Mouse (Mus musculus) brain, embryonic 18.5 days (tissue): ENCODE results near the gene Krt28.

ENCODE experiments used
- DNase-seq: peaks from one replicate; pipeline ENCODE4 v3.0.0-alpha.2; 2012; ENCODE audit warnings: low read depth, low spot score

The Krt28 gene

GRCm38 (mm10) chr11:99366791-99367190 lies 7.9 kb downstream of the Krt28 start:
- DNase-seq = no peak

- DNase-seq = no peak
Measured at GRCm38 (mm10) chr11:99364412-99364811, 10.3 kb downstream of the Krt28 start.

GRCm38 (mm10) chr11:99361423-99361822 lies 13.3 kb downstream of the Krt28 start:
- DNase-seq = no peak

- no peak for DNase-seq
Measured at GRCm38 (mm10) chr11:99351004-99351403, 23.7 kb downstream of the Krt28 start, which contains the start of gene Krt27. Gene Krt27, minus strand, starts transcription at chr11:99351104.

- DNase-seq = no peak
Measured at GRCm38 (mm10) chr11:99339299-99339847, 35.3 kb downstream of the Krt28 start.

- DNase-seq = no peak
Measured at GRCm38 (mm10) chr11:99337866-99338265, 36.8 kb downstream of the Krt28 start, which contains the start of gene Krt26. Gene Krt26, minus strand, starts transcription at chr11:99337966.

GRCm38 (mm10) chr11:99333426-99333825 lies 41.3 kb downstream of the Krt28 start:
- DNase-seq = no peak

- no peak for DNase-seq
Measured at GRCm38 (mm10) chr11:99329655-99330054, 45.0 kb downstream of the Krt28 start.

- DNase-seq = no peak
Measured at GRCm38 (mm10) chr11:99322851-99323250, 51.9 kb downstream of the Krt28 start, which contains the start of gene Krt25. Gene Krt25, minus strand, starts transcription at chr11:99322951.

- DNase-seq = no peak
Measured at GRCm38 (mm10) chr11:99321094-99321493, 53.6 kb downstream of the Krt28 start.

- DNase-seq = no peak
Measured at GRCm38 (mm10) chr11:99319127-99319526, 55.6 kb downstream of the Krt28 start.

GRCm38 (mm10) chr11:99316543-99316942 lies 58.2 kb downstream of the Krt28 start:
- no peak for DNase-seq
